Mouse (Mus musculus) CH12.LX (cell line): ENCODE data around the gene Rnf41. TPM values are rescaled to one million over a fixed set of nuclear protein-coding genes. Genes with fewer than 3 reads are reported as not detected.

Experiments
- DNase-seq: peaks from one replicate; pipeline ENCODE4 v3.0.0-alpha.2; 2013; ENCODE audit errors: extremely low read depth
- H3K27ac ChIP-seq: 2 replicates; pipeline ENCODE4 v1.5.1; 2012; ENCODE audit warnings: low read depth, mild to moderate bottlenecking, control low read depth, moderate library complexity; ENCODE audit not compliant: insufficient read depth
- H3K27me3 ChIP-seq: replicated peaks from 2 replicates; pipeline ENCODE3; 2012; ENCODE audit warnings: inconsistent platforms
- H3K36me3 ChIP-seq, 2 experiments: replicated peaks in 1 of 2; 2 replicates each; pipeline versions ENCODE3 to v1.6.1; 2012; ENCODE audit warnings: inconsistent platforms in 1 of 2, low read length in 1 of 2, mild to moderate bottlenecking in 1 of 2, mixed read lengths in 1 of 2, moderate library complexity in 1 of 2; ENCODE audit not compliant: control insufficient read depth in 1 of 2, insufficient read depth in 1 of 2
- H3K4me1 ChIP-seq, 2 experiments: 2 replicates each; pipeline ENCODE4 v1.6.1; 2012; ENCODE audit warnings: inconsistent platforms in 1 of 2, moderate library complexity in 1 of 2; ENCODE audit not compliant: insufficient read depth in 2 of 2, control insufficient read depth in 1 of 2
- H3K4me2 ChIP-seq: 2 replicates; pipeline ENCODE4 v1.6.1; 2012; ENCODE audit warnings: low read depth, mild to moderate bottlenecking, control low read depth; ENCODE audit not compliant: poor library complexity, insufficient read depth, severe bottlenecking
- H3K4me3 ChIP-seq, 3 experiments: fragments of 150-350 bp in 1 of 3; sonication (generic) in 1 of 3; replicated peaks in 1 of 3; 2 replicates each; pipeline versions ENCODE3 to v1.5.1; 2011 to 2012; ENCODE audit warnings: low read depth in 2 of 3, low read length in 2 of 3, mild to moderate bottlenecking in 2 of 3, moderate library complexity in 2 of 3, control low read depth in 1 of 3, improper control_type of control experiment in 1 of 3, inconsistent platforms in 1 of 3, mixed read lengths in 1 of 3; ENCODE audit not compliant: poor library complexity in 1 of 3
- H3K79me2 ChIP-seq: replicated peaks from 2 replicates; pipeline ENCODE4 v1.6.1; 2012; ENCODE audit warnings: mild to moderate bottlenecking, moderate library complexity; ENCODE audit not compliant: control insufficient read depth, poor library complexity, insufficient read depth, severe bottlenecking; ENCODE audit errors: extremely low read depth
- H3K9ac ChIP-seq: 2 replicates; pipeline ENCODE4 v1.6.1; 2012; ENCODE audit warnings: low read depth, mild to moderate bottlenecking, control low read depth, moderate library complexity; ENCODE audit not compliant: insufficient read depth
- H3K9me3 ChIP-seq: replicated peaks from 2 replicates; pipeline ENCODE3; 2012; ENCODE audit warnings: low read length, inconsistent platforms, mixed read lengths
- CHD1 ChIP-seq: IDR thresholded peaks from 2 replicates; pipeline ENCODE4 v1.6.1; 2012; ENCODE audit warnings: low read depth, low read length, improper control_type of control experiment, inconsistent platforms
- CTCF ChIP-seq, 2 experiments: IDR thresholded peaks in 1 of 2; conservative IDR thresholded peaks in 1 of 2; 2 replicates each; pipeline ENCODE4 v1.5.1; 2011 to 2012; ENCODE audit warnings: low read depth in 2 of 2, low read length in 2 of 2, improper control_type of control experiment in 1 of 2, inconsistent platforms in 1 of 2, mild to moderate bottlenecking in 1 of 2, moderate library complexity in 1 of 2
- E2F4 ChIP-seq: IDR thresholded peaks from 2 replicates; pipeline ENCODE4 v1.6.1; 2011; ENCODE audit warnings: low read depth, low read length, improper control_type of control experiment; ENCODE audit not compliant: insufficient replicate concordance
- GABPA ChIP-seq: IDR thresholded peaks from 2 replicates; pipeline ENCODE4 v1.6.1; 2012; ENCODE audit warnings: low read depth, low read length, improper control_type of control experiment, inconsistent platforms; ENCODE audit not compliant: insufficient replicate concordance
- HCFC1 ChIP-seq: IDR thresholded peaks from 2 replicates; pipeline ENCODE4 v1.6.1; 2012; ENCODE audit warnings: low read depth, mild to moderate bottlenecking, inconsistent platforms, low read length, improper control_type of control experiment
- JUN ChIP-seq: IDR thresholded peaks from 2 replicates; pipeline ENCODE4 v1.6.1; 2011; ENCODE audit warnings: low read depth, mild to moderate bottlenecking, low read length, improper control_type of control experiment, moderate library complexity; ENCODE audit not compliant: insufficient read depth
- KAT2A ChIP-seq: IDR thresholded peaks from 2 replicates; pipeline ENCODE4 v1.6.1; 2012; ENCODE audit warnings: low read length, improper control_type of control experiment, inconsistent platforms; ENCODE audit not compliant: insufficient replicate concordance
- MAX ChIP-seq: IDR thresholded peaks from 2 replicates; pipeline ENCODE4 v1.6.1; 2011; ENCODE audit warnings: low read length, improper control_type of control experiment
- MAZ ChIP-seq: IDR thresholded peaks from 2 replicates; pipeline ENCODE4 v1.6.1; 2012; ENCODE audit warnings: low read depth, mild to moderate bottlenecking, inconsistent platforms, low read length, improper control_type of control experiment, moderate library complexity
- NELFE ChIP-seq: IDR thresholded peaks from 2 replicates; pipeline ENCODE4 v1.6.1; 2011; ENCODE audit warnings: low read depth, low read length, improper control_type of control experiment
- PAX5 ChIP-seq: IDR thresholded peaks from 2 replicates; pipeline ENCODE4 v1.6.1; 2012; ENCODE audit warnings: low read length, inconsistent platforms, mixed read lengths
- POLR2A ChIP-seq: IDR thresholded peaks from 2 replicates; pipeline ENCODE4 v1.6.1; 2011; ENCODE audit warnings: low read depth, mild to moderate bottlenecking, improper control_type of control experiment, low read length
- RAD21 ChIP-seq: IDR thresholded peaks from 2 replicates; pipeline ENCODE4 v1.6.1; 2011; ENCODE audit warnings: low read depth, mild to moderate bottlenecking, low read length, improper control_type of control experiment, moderate library complexity
- RCOR1 ChIP-seq: conservative IDR thresholded peaks from 2 replicates; pipeline ENCODE4 v1.6.1; 2012; ENCODE audit warnings: low read depth, mild to moderate bottlenecking, inconsistent platforms, low read length, improper control_type of control experiment
- SIN3A ChIP-seq: IDR thresholded peaks from 2 replicates; pipeline ENCODE4 v1.6.1; 2012; ENCODE audit warnings: low read length, improper control_type of control experiment, inconsistent platforms
- SMC3 ChIP-seq: IDR thresholded peaks from 2 replicates; pipeline ENCODE4 v1.6.1; 2011; ENCODE audit warnings: low read depth, low read length, improper control_type of control experiment
- TCF12 ChIP-seq: IDR thresholded peaks from 2 replicates; pipeline ENCODE4 v1.6.1; 2014; ENCODE audit warnings: low read depth, mild to moderate bottlenecking, inconsistent platforms, low read length, improper control_type of control experiment
- UBTF ChIP-seq: IDR thresholded peaks from 2 replicates; pipeline ENCODE4 v1.6.1; 2012; ENCODE audit warnings: low read depth, mild to moderate bottlenecking, inconsistent platforms, low read length, improper control_type of control experiment, moderate library complexity
- USF1 ChIP-seq: IDR thresholded peaks from 2 replicates; pipeline ENCODE4 v1.6.1; 2014; ENCODE audit warnings: low read depth, mild to moderate bottlenecking, inconsistent platforms, low read length, improper control_type of control experiment
- ZC3H11A ChIP-seq: IDR thresholded peaks from 2 replicates; pipeline ENCODE4 v1.6.1; 2012; ENCODE audit warnings: low read depth, mild to moderate bottlenecking, inconsistent platforms, low read length, improper control_type of control experiment
- ZMIZ1 ChIP-seq: IDR thresholded peaks from 2 replicates; pipeline ENCODE4 v1.6.1; 2012; ENCODE audit warnings: low read depth, mild to moderate bottlenecking, inconsistent platforms, low read length, improper control_type of control experiment
- dilution Hi-C: fragments of 300-500 bp; cut with MboI; formaldehyde crosslinking; loops from 2 replicates; pipeline ENCODE4 v1.14.3; 2020; ENCODE audit warnings: low sequenced_read_pairs; ENCODE audit not compliant: extremely low pct_unique_long_range_greater_than_20kb, extremely low pct_ligation_motif_present
- in situ Hi-C: fragments of 300-500 bp; cut with MboI; formaldehyde crosslinking; loops from 3 replicates; pipeline ENCODE4 v1.14.3; 2019; ENCODE audit warnings: low sequenced_read_pairs, low pct_ligation_motif_present, low pct_unique_long_range_greater_than_20kb, mixed read lengths
- polyA plus RNA-seq: library from polyadenylated mRNA; unstranded; fragments of >175 nt; gene quantifications from 2 replicates; pipeline ENCODE4 v1.2.1, GENCODE M21; 2012; ENCODE audit warnings: low read depth; ENCODE audit not compliant: insufficient read length
- total RNA-seq, 2 experiments: library from RNA; depleted of rRNA; stranded (reverse); fragments of 300-350 nt in 1 of 2; fragments of >200 nt in 1 of 2; gene quantifications; 2 replicates each; pipeline ENCODE4 v1.2.3; 2012 to 2014

Gene Rnf41
- total and polyA plus RNA-seq, 3 experiments, result 15.3 to 19.9 (median 17.4) TPM

DNA sequence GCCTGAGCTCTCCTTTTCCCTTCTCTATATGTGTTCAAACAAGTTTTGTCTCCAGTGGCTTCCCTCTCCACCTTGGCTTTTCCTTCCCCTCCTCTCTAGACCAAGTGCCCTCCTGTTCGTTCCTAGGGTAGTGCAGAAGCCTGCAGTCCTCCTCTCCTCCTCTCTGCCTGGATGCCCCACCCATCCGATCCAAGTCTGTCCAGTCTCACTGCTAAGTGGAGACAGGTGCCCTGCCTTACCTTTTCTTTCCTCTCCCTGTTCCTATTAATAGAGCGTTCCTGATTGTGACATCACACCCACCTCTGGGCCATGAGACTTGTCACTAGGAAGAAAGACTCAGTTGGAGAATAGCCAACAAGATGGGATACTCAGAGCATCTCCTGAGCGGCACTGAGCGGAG is 3.4 kb downstream of the Rnf41 start:
- no peak for DNase-seq
- dilution Hi-C loops (no loop called here), in situ Hi-C loops (no loop called here)
- Histone ChIP-seq H3K79me2 (peaks cover 20% of the 10 kb centered on the region), H3K4me1 (peaks cover 0 to 16% of the 10 kb centered on the region in 2 experiments; a peak in 2 of 4 replicates), H3K4me3 (no peak overlapping the region), H3K27me3 (no peaks in the 10 kb centered on the region), H3K9ac (no peak overlapping the region), H3K27ac (no peak overlapping the region), H3K36me3 (peaks cover 23 to 55% of the 10 kb centered on the region in 2 experiments), H3K9me3 (no peaks in the 10 kb centered on the region), H3K4me2 (no peak overlapping the region)
- no peak for TF ChIP-seq PAX5
- TF ChIP-seq UBTF, result no peak
- no peak for TF ChIP-seq POLR2A
- no peak for TF ChIP-seq KAT2A
- TF ChIP-seq ZMIZ1, result no peak
- TF ChIP-seq HCFC1, result no peak
- no peak for TF ChIP-seq RAD21
- no peak for TF ChIP-seq GABPA
- TF ChIP-seq SIN3A, result no peak
- no peak for TF ChIP-seq MAX
- TF ChIP-seq E2F4, result no peak
- no peak for TF ChIP-seq TCF12
- no peak for TF ChIP-seq ZC3H11A

DNA sequence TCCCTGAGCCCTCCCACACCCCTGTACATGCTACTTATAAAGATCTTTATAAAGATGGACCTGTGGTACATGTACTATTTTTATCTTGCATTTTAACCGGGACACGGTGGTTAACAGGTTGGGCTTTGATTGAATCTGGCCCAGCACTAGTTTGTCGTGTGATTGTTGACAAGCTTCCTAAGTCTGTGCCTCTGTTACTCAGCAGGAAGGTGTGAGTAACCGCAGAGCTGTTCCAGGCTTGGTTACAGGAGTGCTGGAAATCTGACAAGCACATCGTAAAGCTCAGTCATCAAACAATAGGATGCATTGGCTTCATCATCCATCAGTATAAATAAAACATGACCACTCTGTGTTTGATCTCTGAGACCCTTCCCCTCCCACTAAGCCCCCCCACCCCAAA is 11.0 kb downstream of the Rnf41 start:
- no peak overlapping the region for H3K4me2 ChIP-seq
- H3K9me3 ChIP-seq, result no peaks in the 10 kb centered on the region
- no peak for DNase-seq
- H3K4me1 ChIP-seq, result no peaks in the 10 kb centered on the region; a peak in 1 of 4 replicates
- no peak overlapping the region for H3K4me3 ChIP-seq
- TF ChIP-seq CTCF (conservative IDR thresholded peaks at IDR 0.05 in 1 of 2, IDR thresholded peaks at IDR 0.05 in 1 of 2; ENCODE audit: low read depth in 2 of 2, low read length in 2 of 2), result no peak
- TF ChIP-seq USF1, result no peak
- no peak overlapping the region for H3K27ac ChIP-seq
- H3K27me3 ChIP-seq, result no peaks in the 10 kb centered on the region
- H3K36me3 ChIP-seq, result peaks cover 36 to 80% of the 10 kb centered on the region in 2 experiments
- in situ Hi-C loops, result no loop called here
- H3K79me2 ChIP-seq, result no peaks in the 10 kb centered on the region
- dilution Hi-C loops, result no loop called here
- H3K9ac ChIP-seq, result no peak overlapping the region

DNA sequence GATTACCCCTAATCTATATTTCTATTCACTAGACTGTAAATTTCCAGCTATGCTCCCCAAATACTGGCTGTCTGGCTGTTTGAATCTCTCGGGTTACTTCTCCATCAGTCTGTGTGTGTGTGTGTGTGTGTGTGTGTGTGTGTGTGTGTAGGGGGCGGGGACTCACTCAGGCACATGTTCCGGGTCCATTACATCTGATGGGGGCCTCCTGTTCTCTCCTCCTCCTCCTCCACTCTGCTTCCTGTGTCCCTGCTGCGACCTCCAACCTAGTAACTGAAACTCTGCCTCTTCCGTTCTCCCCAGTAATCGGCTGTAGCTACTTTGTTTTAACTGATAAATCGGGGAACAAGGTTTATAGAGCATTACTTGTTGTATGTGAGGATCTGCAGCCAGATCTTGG is 13.1 kb downstream of the Rnf41 start:
- no peak for DNase-seq
- TF ChIP-seq NELFE (no peak), UBTF (no peak), CHD1 (no peak), RCOR1 (no peak), SMC3 (no peak), SIN3A (no peak), JUN (no peak), MAX (no peak), HCFC1 (no peak), MAZ (no peak)
- in situ Hi-C loops (no loop called here), dilution Hi-C loops (no loop called here)
- Histone ChIP-seq H3K4me1 (no peaks in the 10 kb centered on the region; a peak in 1 of 4 replicates), H3K27ac (no peak overlapping the region), H3K27me3 (no peaks in the 10 kb centered on the region), H3K9me3 (no peaks in the 10 kb centered on the region), H3K4me3 (no peak overlapping the region), H3K4me2 (no peak overlapping the region), H3K9ac (no peak overlapping the region), H3K36me3 (peaks cover 38 to 80% of the 10 kb centered on the region in 2 experiments), H3K79me2 (no peaks in the 10 kb centered on the region)
